Mouse (Mus musculus): Measurements from ENCODE around the gene Gmds.

Gmds gene

GRCm38 (mm10) chr13:31860200-31860599 is 478.3 kb downstream of the Gmds start:
- no peak for DNase-seq

DNA sequence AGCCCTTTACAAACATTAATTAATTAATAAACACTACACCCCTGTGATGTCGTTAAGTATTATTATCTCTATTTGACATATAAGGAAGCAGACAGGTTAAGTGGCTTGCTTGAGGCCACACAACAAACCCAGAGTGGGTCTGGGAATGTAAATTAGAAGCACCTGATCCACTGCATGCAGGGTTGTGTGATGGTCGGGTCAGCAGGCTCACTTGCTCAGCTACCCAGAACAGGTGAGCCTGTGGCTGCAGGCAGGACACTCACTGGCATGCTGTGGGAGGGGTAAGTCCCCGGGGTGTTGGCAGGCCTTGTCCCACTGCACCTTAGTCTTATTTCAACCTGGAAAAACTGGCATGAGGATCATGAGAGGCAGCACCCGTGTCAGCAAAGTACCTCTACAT is 484.5 kb downstream of the Gmds start:
- no peak for DNase-seq

GRCm38 (mm10) chr13:31853564-31853963 is 485.0 kb downstream of the Gmds start:
- no peak for DNase-seq

DNA sequence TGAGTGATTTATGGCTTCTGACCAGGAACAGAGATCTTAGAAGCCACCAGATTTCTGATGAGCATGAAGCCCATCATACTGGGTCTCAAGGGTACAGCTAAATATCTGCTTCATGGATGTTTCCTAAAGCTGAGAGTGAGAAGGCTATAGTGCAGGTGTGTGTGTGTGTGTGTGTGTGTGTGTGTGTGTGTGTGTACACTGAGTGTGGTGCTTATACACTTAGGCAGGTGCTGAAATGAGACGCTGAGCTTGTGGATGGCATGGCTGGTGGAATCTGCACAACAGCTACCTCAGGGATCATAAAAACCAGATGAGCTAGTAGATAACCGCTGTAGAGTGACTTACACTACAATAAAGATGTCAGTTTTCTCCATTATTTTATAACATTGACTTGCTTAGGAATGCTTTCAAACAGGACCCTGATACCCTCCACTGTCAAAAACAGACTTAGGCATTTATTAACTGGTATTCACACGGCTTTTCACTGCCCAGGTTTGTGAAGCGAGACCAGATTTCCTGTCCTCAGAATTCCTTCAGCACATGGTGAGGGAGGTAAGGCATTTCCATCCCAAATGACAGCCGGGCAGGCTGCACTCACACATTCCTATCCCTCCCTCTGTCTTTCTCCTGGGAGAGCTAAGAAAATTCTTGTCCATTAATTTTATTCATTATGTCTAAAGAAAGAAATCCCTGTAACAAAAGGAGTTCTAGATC is 489.1 kb downstream of the Gmds start:
- no peak for DNase-seq

GRCm38 (mm10) chr13:31835802-31836201 is 502.7 kb downstream of the Gmds start:
- DNase-seq, result no peak

DNA sequence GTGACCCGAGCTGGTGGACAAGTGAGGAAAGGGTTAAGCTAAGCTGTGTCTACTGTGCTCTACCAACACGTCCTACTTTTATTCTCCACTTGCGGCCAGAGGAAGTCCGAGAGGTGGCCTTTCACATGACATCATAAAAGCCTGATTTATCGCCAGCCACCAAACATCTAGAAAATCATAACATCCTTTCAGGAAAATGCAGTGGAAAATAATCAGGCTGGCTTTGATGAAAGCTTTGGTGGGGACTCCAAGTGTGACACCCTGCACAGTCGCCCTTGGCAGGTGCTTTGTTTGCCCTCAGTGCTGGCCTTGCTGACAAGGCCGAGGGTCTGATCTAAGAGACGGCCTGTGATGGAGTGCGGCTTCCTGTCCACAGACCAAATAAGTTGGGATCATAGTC is 508.2 kb downstream of the Gmds start:
- DNase-seq, result no peak

- no peak for DNase-seq
Measured at GRCm38 (mm10) chr13:31828446-31828845, 510.1 kb downstream of the Gmds start.

- DNase-seq, result no peak
Measured at GRCm38 (mm10) chr13:31827820-31828332, 510.7 kb downstream of the Gmds start.

GRCm38 (mm10) chr13:31827160-31827559 is 511.4 kb downstream of the Gmds start:
- DNase-seq, result no peak

DNA sequence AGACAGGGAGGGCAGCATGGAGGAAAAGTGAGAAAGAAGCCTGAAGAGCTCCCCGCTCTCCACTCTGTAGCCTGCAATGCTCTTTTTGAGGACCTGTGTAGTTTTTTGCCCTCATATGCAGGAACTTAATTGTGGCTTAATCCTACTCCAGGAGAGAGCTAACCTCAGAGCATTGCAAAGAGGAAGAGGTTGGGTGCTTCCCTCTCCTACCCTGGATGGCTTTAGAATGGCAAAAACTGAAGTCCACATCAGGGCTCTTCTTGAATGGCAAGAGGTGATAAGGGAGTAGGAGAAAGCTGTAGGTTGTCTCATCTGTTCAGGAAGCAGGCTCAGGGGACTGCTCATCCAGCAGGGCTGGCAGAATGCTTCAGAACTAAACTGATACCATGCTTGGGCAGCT is 513.4 kb downstream of the Gmds start:
- DNase-seq, result no peak

DNA sequence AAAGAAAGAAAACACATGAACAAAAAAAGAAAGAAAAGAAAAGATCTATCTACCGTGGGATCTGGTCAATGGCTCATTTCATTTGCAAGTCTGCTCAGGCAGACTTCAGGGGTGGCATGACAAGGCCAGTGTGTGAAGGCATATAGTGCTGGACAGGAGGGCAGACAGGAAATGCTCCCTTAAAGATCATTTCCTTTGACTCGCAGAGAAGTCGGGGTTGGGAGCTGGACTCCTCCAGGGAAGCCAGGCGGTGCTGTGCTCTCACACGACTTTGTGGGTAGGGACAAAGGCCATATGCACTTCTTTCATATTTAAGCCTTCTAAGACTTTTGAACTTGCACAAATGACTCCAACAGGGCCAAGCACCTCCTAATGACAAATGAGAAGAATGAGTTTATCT is 515.2 kb downstream of the Gmds start:
- no peak for DNase-seq

DNA sequence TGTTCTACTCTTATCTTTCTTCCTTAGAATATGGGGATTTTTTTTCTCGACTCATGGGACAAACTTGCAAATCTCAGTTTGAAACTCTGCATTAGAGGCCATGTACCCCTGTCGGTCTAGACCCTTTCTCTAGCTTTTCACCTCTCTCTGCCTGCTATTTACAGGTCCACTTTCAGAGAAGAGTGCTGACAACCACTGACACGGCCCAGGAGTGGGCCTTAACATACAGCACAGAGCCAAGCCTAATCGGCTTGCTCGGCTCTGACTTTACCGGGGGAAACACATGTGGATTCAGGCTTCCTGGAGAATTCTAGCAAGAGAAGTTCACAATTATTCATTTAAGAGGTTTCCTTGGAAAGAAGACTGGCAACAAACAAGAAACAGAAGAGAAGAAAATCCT is 517.5 kb downstream of the Gmds start:
- no peak for DNase-seq

DNA sequence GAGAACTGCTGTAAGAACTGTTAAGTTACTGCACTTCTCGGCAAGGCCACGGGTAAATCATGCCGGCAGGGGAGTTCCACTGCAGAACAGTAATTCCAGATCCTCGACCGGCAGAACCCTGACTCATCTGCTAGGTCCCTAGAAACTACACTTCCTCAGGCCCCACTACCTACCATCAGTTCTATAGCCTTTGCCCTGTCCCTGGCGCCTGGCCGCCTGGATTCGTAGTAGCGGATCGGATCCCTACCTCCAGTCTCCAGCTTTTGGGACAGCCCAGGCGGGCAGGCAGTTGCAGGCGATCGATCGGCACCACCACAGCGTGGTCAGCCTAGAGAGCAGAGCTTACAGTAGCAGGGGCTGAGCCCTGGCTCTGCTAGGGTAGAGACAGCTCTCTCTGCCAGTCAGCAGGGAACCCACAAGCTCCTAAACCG is 517.9 kb downstream of the Gmds start:
- DNase-seq, result no peak

GRCm38 (mm10) chr13:31819664-31820405 is 518.7 kb downstream of the Gmds start:
- no peak for DNase-seq

- DNase-seq, result no peak
Measured at GRCm38 (mm10) chr13:31818337-31818736, 520.2 kb downstream of the Gmds start.

DNA sequence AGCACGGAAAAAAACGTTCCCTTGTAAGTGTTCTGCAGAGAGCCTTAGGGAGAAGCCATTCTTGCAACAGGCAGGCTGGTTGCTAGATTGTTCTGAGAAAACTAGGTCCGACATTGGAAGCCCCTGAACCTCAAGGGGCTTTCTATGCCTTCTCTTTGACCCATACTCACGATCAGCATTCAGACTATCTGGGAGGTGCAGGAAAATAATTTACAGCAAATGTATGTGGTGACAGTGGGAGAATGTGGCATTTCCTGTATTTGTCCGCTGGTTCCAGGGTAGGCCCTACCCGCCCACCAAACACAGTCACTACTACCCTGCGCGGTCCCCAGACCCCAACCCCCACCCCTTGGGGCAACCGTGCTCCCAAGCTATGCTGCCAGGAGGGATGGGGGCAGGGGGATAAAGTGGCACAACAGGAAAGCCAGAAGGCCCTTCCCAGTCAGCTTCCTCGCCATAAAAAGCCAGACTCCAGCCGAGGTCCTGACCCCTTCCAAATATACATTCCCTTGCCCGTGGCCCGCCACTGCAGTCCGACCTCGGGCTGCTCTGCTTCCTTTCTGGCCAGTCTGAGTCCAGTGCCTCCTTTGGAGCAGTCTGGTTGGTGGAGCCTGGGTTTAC is 523.0 kb downstream of the Gmds start:
- DNase-seq, result no peak

DNA sequence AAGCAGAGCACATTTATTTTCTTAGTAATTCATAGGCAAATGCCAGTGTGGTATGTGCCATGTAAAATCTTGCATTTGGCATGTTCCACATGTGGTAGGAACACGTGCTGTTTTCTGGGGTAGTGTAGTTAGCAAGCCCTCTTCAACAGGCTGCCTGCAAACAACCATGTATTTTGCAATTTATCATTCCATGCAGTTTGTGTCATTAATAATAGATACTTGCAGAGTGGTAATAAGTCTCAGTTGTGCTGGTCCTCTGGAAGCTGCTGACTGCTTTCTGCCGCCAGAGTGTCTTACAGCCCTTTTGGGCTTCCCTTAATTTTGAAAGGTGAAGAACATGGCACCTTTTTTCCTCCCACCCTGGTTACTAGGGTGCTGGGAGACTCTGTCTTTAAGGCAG is 525.8 kb downstream of the Gmds start:
- no peak for DNase-seq

DNA sequence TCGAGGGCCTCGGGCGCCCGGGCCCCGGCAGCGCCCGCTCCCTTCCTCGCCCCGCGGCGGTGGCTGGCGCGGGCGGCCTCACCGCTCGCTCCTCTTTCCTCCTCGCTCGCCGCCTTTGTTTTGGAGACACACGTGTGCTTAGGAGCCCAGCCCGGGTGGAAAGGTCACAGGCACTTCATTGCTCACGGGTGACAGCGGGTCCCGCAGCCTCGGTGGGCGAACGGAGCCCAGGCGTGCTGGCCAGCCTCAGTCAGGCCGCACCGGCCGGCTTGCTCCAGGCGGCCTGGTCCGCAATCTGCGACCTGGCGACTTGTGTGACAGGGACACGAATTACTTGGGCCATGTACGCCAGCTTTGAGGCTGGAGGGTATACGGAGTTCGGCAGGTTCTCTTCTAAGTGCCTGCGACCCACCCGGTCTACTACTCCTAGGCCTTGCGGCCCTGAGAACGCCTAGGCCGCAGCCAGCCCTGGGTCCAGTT is 527.0 kb downstream of the Gmds start:
- DNase-seq, result no peak

GRCm38 (mm10) chr13:31810693-31811541 is 527.6 kb downstream of the Gmds start:
- no peak for DNase-seq

GRCm38 (mm10) chr13:31810375-31810692 is 528.2 kb downstream of the Gmds start:
- DNase-seq, result no peak

DNA sequence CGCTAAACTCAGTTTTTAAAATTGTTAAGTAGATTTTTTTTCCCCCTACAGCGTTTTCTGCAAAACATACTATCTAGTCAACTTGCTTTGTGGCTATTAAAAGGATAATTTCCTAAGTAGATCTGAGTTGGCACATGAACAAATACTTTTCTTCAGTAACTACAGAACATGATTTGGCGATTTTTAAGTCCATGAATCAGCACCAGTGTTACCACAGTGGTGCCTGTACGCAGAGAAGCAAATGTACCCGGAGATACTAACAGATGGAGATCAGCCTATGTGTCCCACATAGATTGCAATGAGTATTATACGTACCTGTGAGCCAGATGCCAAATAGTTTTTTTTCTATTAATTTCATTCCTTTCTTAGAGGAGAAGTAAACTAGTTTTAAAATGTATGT is 528.8 kb downstream of the Gmds start:
- DNase-seq, result no peak

DNA sequence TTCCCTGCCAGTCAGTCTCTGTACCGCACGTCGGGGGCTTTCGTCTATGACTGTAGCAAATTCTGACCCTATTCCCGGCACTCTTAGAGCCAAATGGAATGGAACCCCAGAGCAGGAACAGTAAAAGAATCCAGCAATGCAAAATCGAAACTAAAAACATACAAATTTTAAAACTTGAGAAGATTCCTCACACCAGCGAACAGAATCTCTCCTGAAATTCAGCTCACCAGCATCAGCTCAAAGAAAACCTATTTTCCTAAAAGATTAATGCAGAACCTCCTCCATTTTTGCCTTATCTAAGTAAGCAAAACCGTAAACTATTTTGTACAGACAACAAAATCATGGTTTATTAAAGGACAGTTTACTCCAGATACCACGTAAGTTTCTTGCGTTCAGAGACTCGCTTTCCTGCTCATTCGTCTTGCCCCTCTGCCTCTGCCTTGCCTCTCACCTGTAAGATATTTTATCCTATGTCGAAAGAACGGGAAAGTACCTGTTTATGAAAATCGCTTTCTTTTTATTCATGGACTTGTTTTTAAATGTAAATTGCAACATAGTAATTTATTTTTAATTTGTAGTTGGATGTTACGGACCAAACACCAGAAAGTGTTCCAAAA is 529.6 kb downstream of the Gmds start:
- no peak for DNase-seq
